Mouse (Mus musculus) heart, postnatal 0 days (tissue): ENCODE data around the gene Tspan3.

ENCODE experiments used
- CTCF ChIP-seq: IDR thresholded peaks from 2 replicates; pipeline ENCODE4 v1.5.1; 2016; ENCODE audit warnings: antibody characterized with exemption, control low read depth, low read depth
- EP300 ChIP-seq: IDR thresholded peaks from 2 replicates; pipeline ENCODE4 v1.6.1; 2016; ENCODE audit warnings: antibody characterized with exemption, low read depth

- TF ChIP-seq CTCF (no peak), EP300 (no peak)
Measured at GRCm38 (mm10) chr9:56097584-56098298, 67.5 kb downstream of the Tspan3 start.
